Mouse (Mus musculus): ENCODE measurements around the gene Rnf141. TPM values are rescaled to one million over a fixed set of nuclear protein-coding genes. Genes with fewer than 3 reads are reported as not detected.

The Rnf141 gene
- polyA plus RNA-seq, 1 experiment from 2014 or later = 35.0 TPM

GRCm38 (mm10) chr7:110851541-110852203 is 7.4 kb upstream of the Rnf141 start:
- WGBS = 70% methylated on average over 7 of the region's 7 CpGs
- H3K27ac ChIP-seq (ENCODE audit: low read depth, low read length) = no peak overlapping the region; the same call in 1 of the 2 replicates
- DNase-seq (ENCODE audit: low spot score) = no peak

DNA sequence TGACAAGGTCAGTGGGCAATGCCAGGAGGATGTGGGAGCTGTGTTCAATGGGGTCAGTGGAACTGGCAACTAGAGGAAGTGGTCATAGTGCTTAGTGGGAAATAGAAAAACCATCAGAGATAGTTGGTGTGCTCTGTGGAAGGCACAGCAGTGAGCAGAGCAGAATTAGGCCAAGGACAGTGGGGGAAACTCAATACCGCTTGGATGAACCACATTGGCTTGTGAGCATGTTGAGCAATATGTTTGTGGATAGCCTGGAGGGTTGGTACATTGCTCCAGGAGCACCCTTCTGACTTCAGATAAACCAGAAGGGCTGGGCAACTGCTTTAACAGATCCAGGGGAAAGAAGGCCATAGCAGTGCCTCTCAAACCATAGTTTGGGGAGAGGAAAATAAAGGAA is 4.1 kb upstream of the Rnf141 start:
- no peaks in the 10 kb centered on the region for H3K36me3 ChIP-seq (ENCODE audit: control insufficient read depth, insufficient read depth, low read length)
- no peak overlapping the region for H3K9ac ChIP-seq (ENCODE audit: low read depth, low read length)
- H3K4me1 ChIP-seq (replicated peaks; ENCODE audit: control insufficient read depth, insufficient read depth, low read length) = 0 out of 2 replicates have a peak, but pooled peaks cover 12% of the 10 kb centered on the region
- no peak overlapping the region for H3K4me2 ChIP-seq
- no peak for DNase-seq (ENCODE audit: low spot score)
- no peaks in the 10 kb centered on the region for H3K27me3 ChIP-seq (replicated peaks; ENCODE audit: control insufficient read depth, insufficient read depth, low read length)
- WGBS = 81% methylated on average over 1 of the region's 1 CpGs
- no peak overlapping the region for H3K4me3 ChIP-seq (ENCODE audit: low read depth, low read length)
- H3K9me3 ChIP-seq (ENCODE audit: control insufficient read depth, low read length) = no peaks in the 10 kb centered on the region
- ATAC-seq (replicated peaks; ENCODE audit: low FRiP score) = no peak
- no peak overlapping the region for H3K27ac ChIP-seq (ENCODE audit: low read depth, low read length)

More at GRCm38 (mm10) chr7:110851541-110852203, 7.4 kb upstream of the Rnf141 start:
- 0 out of 2 replicates have a peak, but pooled peaks cover 12% of the 10 kb centered on the region for H3K4me1 ChIP-seq (replicated peaks; ENCODE audit: control insufficient read depth, insufficient read depth, low read length)
- no peak overlapping the region for H3K9ac ChIP-seq (ENCODE audit: low read depth, low read length)
- no peaks in the 10 kb centered on the region for H3K27me3 ChIP-seq (replicated peaks; ENCODE audit: control insufficient read depth, insufficient read depth, low read length)
- ATAC-seq (replicated peaks; ENCODE audit: low FRiP score) = no peak
- no peaks in the 10 kb centered on the region for H3K9me3 ChIP-seq (ENCODE audit: control insufficient read depth, low read length)
- H3K4me3 ChIP-seq (ENCODE audit: low read depth, low read length) = no peak overlapping the region
- H3K36me3 ChIP-seq (ENCODE audit: control insufficient read depth, insufficient read depth, low read length) = no peaks in the 10 kb centered on the region
- H3K4me2 ChIP-seq = no peak overlapping the region

GRCm38 (mm10) chr7:110847321-110847720 is 3.1 kb upstream of the Rnf141 start:
- Histone ChIP-seq H3K36me3 (ENCODE audit: control insufficient read depth, insufficient read depth, low read length) (no peaks in the 10 kb centered on the region), H3K9me3 (ENCODE audit: control insufficient read depth, low read length) (no peaks in the 10 kb centered on the region), H3K27me3 (replicated peaks; ENCODE audit: control insufficient read depth, insufficient read depth, low read length) (no peaks in the 10 kb centered on the region), H3K27ac (ENCODE audit: low read depth, low read length) (no peak overlapping the region), H3K4me2 (no peak overlapping the region), H3K9ac (ENCODE audit: low read depth, low read length) (no peak overlapping the region), H3K4me1 (replicated peaks; ENCODE audit: control insufficient read depth, insufficient read depth, low read length) (0 out of 2 replicates have a peak, but pooled peaks cover 16% of the 10 kb centered on the region), H3K4me3 (ENCODE audit: low read depth, low read length) (no peak overlapping the region)
- ATAC-seq (replicated peaks; ENCODE audit: low FRiP score) (no peak), DNase-seq (ENCODE audit: low spot score) (no peak)
- 65% methylated on average over 2 of the region's 2 CpGs for WGBS

- WGBS = 60% methylated on average over 4 of the region's 4 CpGs
- no peak overlapping the region for H3K27ac ChIP-seq (ENCODE audit: low read depth, low read length)
- peaks cover 11% of the 10 kb centered on the region; the same call in 1 of the 2 replicates for H3K4me1 ChIP-seq (replicated peaks; ENCODE audit: control insufficient read depth, insufficient read depth, low read length)
- no peaks in the 10 kb centered on the region for H3K27me3 ChIP-seq (replicated peaks; ENCODE audit: control insufficient read depth, insufficient read depth, low read length)
- DNase-seq (ENCODE audit: low spot score) (no peak), ATAC-seq (replicated peaks; ENCODE audit: low FRiP score) (no peak)
- no peak overlapping the region for H3K4me3 ChIP-seq (ENCODE audit: low read depth, low read length)
- peaks cover 7% of the 10 kb centered on the region; the same call in 1 of the 2 replicates for H3K36me3 ChIP-seq (ENCODE audit: control insufficient read depth, insufficient read depth, low read length)
- H3K9me3 ChIP-seq (ENCODE audit: control insufficient read depth, low read length) = no peaks in the 10 kb centered on the region
- H3K9ac ChIP-seq (ENCODE audit: low read depth, low read length) = no peak overlapping the region
- H3K4me2 ChIP-seq = peak overlapping the region; percentile 20; the same call in 1 of the 2 replicates
These were observed 3.9 kb downstream of the Rnf141 start for GRCm38 (mm10) chr7:110840332-110840731.

GRCm38 (mm10) chr7:110834522-110834921 is 9.7 kb downstream of the Rnf141 start:
- Histone ChIP-seq H3K36me3 (ENCODE audit: control insufficient read depth, insufficient read depth, low read length) (peaks cover 18% of the 10 kb centered on the region), H3K9ac (ENCODE audit: low read depth, low read length) (no peak overlapping the region), H3K4me2 (no peak overlapping the region), H3K9me3 (ENCODE audit: control insufficient read depth, low read length) (no peaks in the 10 kb centered on the region), H3K4me1 (replicated peaks; ENCODE audit: control insufficient read depth, insufficient read depth, low read length) (no peaks in the 10 kb centered on the region; the same call in 1 of the 2 replicates), H3K27ac (ENCODE audit: low read depth, low read length) (no peak overlapping the region), H3K4me3 (ENCODE audit: low read depth, low read length) (no peak overlapping the region), H3K27me3 (replicated peaks; ENCODE audit: control insufficient read depth, insufficient read depth, low read length) (no peaks in the 10 kb centered on the region)
- DNase-seq (ENCODE audit: low spot score) (no peak), ATAC-seq (replicated peaks; ENCODE audit: low FRiP score) (no peak)
- WGBS = 53% methylated on average over 3 of the region's 3 CpGs

DNA sequence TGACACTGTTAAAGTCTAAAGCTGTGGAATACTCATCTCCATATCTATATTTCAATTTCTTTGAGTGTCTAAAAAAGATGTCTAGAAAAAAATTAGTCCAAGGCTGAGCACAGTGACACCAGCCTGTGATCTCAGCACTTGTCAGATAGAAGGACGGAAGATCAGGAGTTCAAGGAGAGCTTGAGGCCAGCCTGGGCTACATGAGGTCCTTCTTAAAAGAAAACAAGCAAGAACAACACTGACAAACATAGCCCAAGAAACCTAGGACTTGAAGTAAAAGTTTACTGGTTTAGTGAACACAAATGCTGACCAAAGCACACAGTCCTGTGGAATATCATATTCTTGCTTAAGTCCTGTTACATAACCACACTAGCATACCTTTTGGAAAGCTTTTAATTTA is 10.2 kb downstream of the Rnf141 start:
- Histone ChIP-seq H3K36me3 (ENCODE audit: control insufficient read depth, insufficient read depth, low read length) (peaks cover 18% of the 10 kb centered on the region), H3K4me3 (ENCODE audit: low read depth, low read length) (no peak overlapping the region), H3K9me3 (ENCODE audit: control insufficient read depth, low read length) (no peaks in the 10 kb centered on the region), H3K27ac (ENCODE audit: low read depth, low read length) (no peak overlapping the region), H3K4me1 (replicated peaks; ENCODE audit: control insufficient read depth, insufficient read depth, low read length) (no peaks in the 10 kb centered on the region; the same call in 1 of the 2 replicates), H3K27me3 (replicated peaks; ENCODE audit: control insufficient read depth, insufficient read depth, low read length) (no peaks in the 10 kb centered on the region), H3K9ac (ENCODE audit: low read depth, low read length) (no peak overlapping the region), H3K4me2 (no peak overlapping the region)
- ATAC-seq (replicated peaks; ENCODE audit: low FRiP score) (no peak), DNase-seq (ENCODE audit: low spot score) (no peak)
- WGBS = 88% methylated on average over 1 of the region's 1 CpGs

DNA sequence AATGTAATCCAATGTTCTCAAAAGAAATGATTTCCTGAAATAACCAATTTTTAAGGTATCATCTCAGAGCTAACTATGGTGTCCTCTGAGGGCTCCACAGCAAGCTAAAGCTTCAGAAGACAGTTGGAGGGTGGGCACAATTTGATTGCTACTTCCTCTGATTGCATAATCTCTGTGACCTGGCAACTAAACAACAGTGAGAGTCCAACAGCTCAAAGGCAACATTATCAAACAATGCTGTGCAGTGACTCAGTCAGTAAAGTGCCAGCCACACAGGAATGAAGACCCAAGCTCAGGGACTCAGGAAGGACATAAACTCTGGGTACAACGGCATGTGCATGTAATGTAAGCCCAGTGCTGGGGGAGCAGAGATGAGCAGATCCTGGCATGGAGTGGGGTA is 11.2 kb downstream of the Rnf141 start:
- H3K27ac ChIP-seq (ENCODE audit: low read depth, low read length) = no peak overlapping the region
- H3K27me3 ChIP-seq (replicated peaks; ENCODE audit: control insufficient read depth, insufficient read depth, low read length) = no peaks in the 10 kb centered on the region
- ATAC-seq (replicated peaks; ENCODE audit: low FRiP score) = no peak
- H3K9ac ChIP-seq (ENCODE audit: low read depth, low read length) = no peak overlapping the region
- no peak overlapping the region for H3K4me3 ChIP-seq (ENCODE audit: low read depth, low read length)
- H3K36me3 ChIP-seq (ENCODE audit: control insufficient read depth, insufficient read depth, low read length) = peaks cover 24% of the 10 kb centered on the region
- H3K9me3 ChIP-seq (ENCODE audit: control insufficient read depth, low read length) = no peaks in the 10 kb centered on the region
- H3K4me2 ChIP-seq = no peak overlapping the region
- DNase-seq (ENCODE audit: low spot score) = no peak
- no peaks in the 10 kb centered on the region; the same call in 1 of the 2 replicates for H3K4me1 ChIP-seq (replicated peaks; ENCODE audit: control insufficient read depth, insufficient read depth, low read length)
- WGBS = 83% methylated on average over 1 of the region's 1 CpGs

DNA sequence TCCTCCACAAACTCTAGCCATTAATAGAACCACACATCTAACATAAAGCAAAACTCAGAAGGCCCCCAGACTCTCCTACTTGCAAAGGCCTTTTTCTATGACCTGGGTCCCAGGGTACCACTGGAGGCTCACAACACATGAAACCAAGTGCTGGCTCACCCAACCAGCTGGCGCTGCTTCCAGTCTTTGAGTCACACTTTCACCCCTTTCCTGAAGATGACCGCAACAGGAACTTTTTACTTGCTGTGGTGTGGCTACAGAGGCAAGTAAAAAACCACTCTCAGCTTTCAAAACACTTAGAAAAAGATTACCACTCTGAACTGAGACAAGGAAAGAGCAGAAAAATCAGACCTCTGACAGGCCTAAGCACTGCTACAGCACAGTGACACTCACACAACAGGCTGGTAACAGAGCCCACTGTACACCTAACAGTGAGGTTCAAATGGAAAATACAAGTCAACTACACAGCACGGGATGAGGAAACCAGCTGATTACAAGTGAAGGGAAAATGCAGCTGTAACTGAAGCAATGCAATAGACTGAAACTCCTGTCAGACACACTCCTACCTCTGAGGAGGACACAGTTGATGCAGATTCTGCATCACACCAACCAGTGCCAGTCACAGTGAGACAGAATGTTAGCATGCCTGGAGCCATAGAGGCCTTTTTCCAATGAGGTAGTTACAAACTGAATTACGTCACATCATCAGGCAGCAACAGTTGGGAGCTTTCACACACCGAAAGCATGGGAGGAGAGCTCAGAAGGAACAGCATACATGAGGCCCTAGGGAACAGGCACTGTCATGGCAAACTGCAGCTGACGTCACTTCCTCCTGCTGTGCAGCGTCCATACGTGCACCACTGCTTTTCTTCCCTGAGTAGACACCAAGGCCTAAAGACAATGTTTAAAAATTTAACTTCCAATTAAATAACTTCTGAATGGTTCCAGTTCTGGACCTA is 20.0 kb downstream of the Rnf141 start:
- Histone ChIP-seq H3K27ac (ENCODE audit: low read depth, low read length) (no peak overlapping the region), H3K36me3 (ENCODE audit: control insufficient read depth, insufficient read depth, low read length) (peaks cover 21% of the 10 kb centered on the region), H3K9ac (ENCODE audit: low read depth, low read length) (0 out of 2 replicates have a peak overlapping the region, but pooled peaks have one; percentile 5), H3K4me1 (replicated peaks; ENCODE audit: control insufficient read depth, insufficient read depth, low read length) (peaks cover 22% of the 10 kb centered on the region), H3K4me2 (no peak overlapping the region), H3K9me3 (ENCODE audit: control insufficient read depth, low read length) (no peaks in the 10 kb centered on the region), H3K4me3 (ENCODE audit: low read depth, low read length) (no peak overlapping the region), H3K27me3 (replicated peaks; ENCODE audit: control insufficient read depth, insufficient read depth, low read length) (no peaks in the 10 kb centered on the region)
- ATAC-seq (replicated peaks; ENCODE audit: low FRiP score) = no peak
- 86% methylated on average over 8 of the region's 8 CpGs for WGBS
- no peak for DNase-seq (ENCODE audit: low spot score)

All from liver, embryonic 11.5 days (tissue).